26 mouse cellular contexts compared by ENCODE assay signal in genomic region chr10:18660998-18661397, GRCm38 (mm10).
DNase-seq lines count a peak whose midpoint lies in the region; ATAC-seq and TF ChIP-seq lines count a peak whose summit lies in the region.
"Had no signal": no experiment of that assay in that cellular context is flagged by ENCODE, and none has a peak within 500 bp of the region (broad histone marks: within the 10 kb centered on the region; RNA-seq: fewer than 3 reads in every experiment).

No protein-coding gene starts in this region.

- peaks cover 17% of the 10 kb centered on the region for H3K36me3 ChIP-seq in forebrain, embryonic 15.5 days
- H3K36me3 ChIP-seq in forebrain, embryonic 11.5 days (ENCODE audit: control insufficient read depth, insufficient read depth, low read length): no peaks in the 10 kb centered on the region
- H3K36me3 ChIP-seq: hindbrain, embryonic 10.5 days; intestine, embryonic 15.5 days; limb, embryonic 10.5 days; limb, embryonic 15.5 days; liver, embryonic 13.5 days had no signal

- WGBS in forebrain, embryonic 15.5 days: 63% methylated on average over 2 of the region's 2 CpGs
- 88% methylated on average over 2 of the region's 2 CpGs for WGBS in forebrain, embryonic 11.5 days

- ATAC-seq in forebrain, embryonic 15.5 days (replicated peaks): peak; percentile 79
- no peak for ATAC-seq in forebrain, embryonic 11.5 days (replicated peaks; ENCODE audit: low FRiP score)
- ATAC-seq in CD4-positive, CD25-positive, alpha-beta regulatory T cell, adult 4 months: no peak
- ATAC-seq: hindbrain, embryonic 16.5 days; intestine, embryonic 15.5 days; midbrain, embryonic 13.5 days had no signal

- DNase-seq in forebrain, embryonic 11.5 days (ENCODE audit: low spot score): no peak
- DNase-seq in layer of hippocampus, adult 2 months (ENCODE audit: low spot score in 2 of 2): peak; percentile 38 to 39
- DNase-seq in layer of hippocampus, adult 8-10 months (ENCODE audit: low spot score in 2 of 2): no peak
- peak; percentile 52 for DNase-seq in right cerebral cortex, adult 18-20 months
- no peak for DNase-seq in right cerebral cortex, postnatal 25 days
- DNase-seq: adrenal gland, postnatal 25 days; cerebellum, adult 2 months; cerebellum, postnatal 14 days; gastrocnemius, postnatal 10 days; heart, postnatal 14 days; kidney, postnatal 4 days; liver, embryonic 13.5 days; lung, adult 2 months; lung, postnatal 10 days had no signal

- H3K4me3 ChIP-seq in forebrain, embryonic 15.5 days: no peak overlapping the region
- H3K4me3 ChIP-seq in forebrain, embryonic 11.5 days (ENCODE audit: low read depth, low read length): no peak overlapping the region
- no peak overlapping the region for H3K4me3 ChIP-seq in layer of hippocampus, adult 2 months
- H3K4me3 ChIP-seq: erythroblast, embryonic 14.5 days; hindbrain, embryonic 10.5 days; intestine, embryonic 15.5 days; limb, embryonic 10.5 days; limb, embryonic 15.5 days; liver, embryonic 13.5 days; midbrain, embryonic 13.5 days; neural tube, embryonic 13.5 days had no signal

- H3K9ac ChIP-seq in forebrain, embryonic 15.5 days (replicated peaks): no peak overlapping the region
- no peak overlapping the region for H3K9ac ChIP-seq in forebrain, embryonic 11.5 days (ENCODE audit: low read length)
- H3K9ac ChIP-seq: intestine, embryonic 15.5 days; limb, embryonic 15.5 days; liver, embryonic 13.5 days; midbrain, embryonic 13.5 days; neural tube, embryonic 13.5 days had no signal

- H3K9me3 ChIP-seq in forebrain, embryonic 15.5 days: no peaks in the 10 kb centered on the region
- no peaks in the 10 kb centered on the region for H3K9me3 ChIP-seq in forebrain, embryonic 11.5 days (ENCODE audit: control insufficient read depth, low read length)
- H3K9me3 ChIP-seq: intestine, embryonic 15.5 days; limb, embryonic 10.5 days; limb, embryonic 15.5 days; liver, embryonic 13.5 days had no signal

- no peak overlapping the region for H3K4me2 ChIP-seq in forebrain, embryonic 15.5 days (replicated peaks)
- H3K4me2 ChIP-seq in forebrain, embryonic 11.5 days (ENCODE audit: low read depth, low read length, severe bottlenecking): no peak overlapping the region
- H3K4me2 ChIP-seq: intestine, embryonic 15.5 days; limb, embryonic 15.5 days; liver, embryonic 13.5 days; midbrain, embryonic 13.5 days; neural tube, embryonic 13.5 days had no signal

- H3K27me3 ChIP-seq in forebrain, embryonic 15.5 days: no peaks in the 10 kb centered on the region
- no peaks in the 10 kb centered on the region for H3K27me3 ChIP-seq in forebrain, embryonic 11.5 days (ENCODE audit: control insufficient read depth, insufficient read depth, low read length)
- H3K27me3 ChIP-seq: intestine, embryonic 15.5 days; limb, embryonic 15.5 days; liver, embryonic 13.5 days; midbrain, embryonic 13.5 days; neural tube, embryonic 13.5 days had no signal

- no peaks in the 10 kb centered on the region for H3K4me1 ChIP-seq in forebrain, embryonic 15.5 days
- H3K4me1 ChIP-seq in forebrain, embryonic 11.5 days (replicated peaks; ENCODE audit: control insufficient read depth, insufficient read depth, low read length): no peaks in the 10 kb centered on the region
- H3K4me1 ChIP-seq: hindbrain, embryonic 10.5 days; intestine, embryonic 15.5 days; limb, embryonic 10.5 days; limb, embryonic 15.5 days; liver, embryonic 13.5 days; midbrain, embryonic 13.5 days; neural tube, embryonic 13.5 days had no signal

- H3K27ac ChIP-seq in forebrain, embryonic 15.5 days (replicated peaks): no peak overlapping the region
- H3K27ac ChIP-seq in forebrain, embryonic 11.5 days (ENCODE audit: low read depth, low read length): no peak overlapping the region
- peak overlapping the region; percentile 75 for H3K27ac ChIP-seq in layer of hippocampus, adult 2 months
- H3K27ac ChIP-seq: hindbrain, embryonic 10.5 days; intestine, embryonic 15.5 days; kidney, postnatal 0 days; limb, embryonic 10.5 days; limb, embryonic 15.5 days; liver, embryonic 13.5 days; macrophage; midbrain, embryonic 13.5 days; neural tube, embryonic 13.5 days had no signal

- no peak for TF ChIP-seq CTCF in layer of hippocampus, adult 2 months (conservative IDR thresholded peaks at IDR 0.05)

Comparison
In these comparisons a context has a peak if more than half of its experiments do, and no peak if none do; other contexts are left out.
1. DNase-seq: peak in layer of hippocampus, adult 2 months (2 of 2) and right cerebral cortex, adult 18-20 months (single experiment); none in forebrain, embryonic 11.5 days (single experiment), layer of hippocampus, adult 8-10 months (0 of 2) and right cerebral cortex, postnatal 25 days (single experiment).